Mouse (Mus musculus) common myeloid progenitor, adult 5-6 weeks (primary cell): ENCODE data around the gene Nhlrc2. TPM values are rescaled to one million over a fixed set of nuclear protein-coding genes. Genes with fewer than 3 reads are reported as not detected.
A peak's percentile ranks its signal among the peaks of the same experiment; 100 is the strongest.

Source experiments
- ATAC-seq: replicated peaks from 2 replicates; pipeline ENCODE4 v1.8.0; 2016; ENCODE audit warnings: low read depth, mild to moderate bottlenecking, moderate TSS enrichment, inconsistent platforms; ENCODE audit not compliant: poor library complexity, severe bottlenecking
- total RNA-seq: library from RNA; stranded (forward); fragments of 200-1000, 187-1606 nt; gene quantifications from 2 replicates; pipeline ENCODE4 v1.2.3, GENCODE M21; 2017

The Nhlrc2 gene
- total RNA-seq, 1 experiment from 2014 or later: 22.9 TPM

DNA sequence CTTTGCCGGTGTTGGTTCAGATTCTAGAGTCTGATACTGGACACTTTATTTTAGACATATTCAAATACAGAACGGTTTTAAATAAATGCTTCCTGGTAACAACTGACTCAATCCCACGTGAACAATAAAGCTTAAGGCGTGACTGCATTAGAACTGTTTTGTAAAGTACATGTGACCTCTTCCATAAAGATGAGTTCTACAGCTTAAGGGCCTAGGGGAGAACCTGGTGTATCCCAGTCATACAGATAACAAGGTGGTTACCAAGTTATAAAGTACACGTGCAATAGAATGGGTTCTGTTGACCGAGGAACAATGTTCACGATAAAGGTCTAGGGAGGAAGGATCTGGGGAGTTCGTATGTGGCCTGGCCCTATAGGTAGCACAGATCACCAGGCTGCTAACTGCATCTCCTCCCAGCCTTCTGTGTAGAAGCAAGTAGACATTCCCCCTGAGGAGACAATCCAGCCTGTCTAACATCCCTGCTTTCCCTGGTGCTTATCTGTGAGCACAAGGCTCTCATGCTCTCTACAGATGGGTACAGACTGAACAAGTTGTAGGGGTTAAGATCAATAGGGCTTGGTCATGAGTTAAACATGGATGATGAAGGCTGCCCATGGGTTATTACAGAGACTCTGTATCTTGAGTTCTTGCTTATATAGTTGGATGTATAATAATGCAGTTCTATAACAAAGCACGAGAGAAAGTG, 14.5 kb downstream of the Nhlrc2 start:
- no peak for ATAC-seq

DNA sequence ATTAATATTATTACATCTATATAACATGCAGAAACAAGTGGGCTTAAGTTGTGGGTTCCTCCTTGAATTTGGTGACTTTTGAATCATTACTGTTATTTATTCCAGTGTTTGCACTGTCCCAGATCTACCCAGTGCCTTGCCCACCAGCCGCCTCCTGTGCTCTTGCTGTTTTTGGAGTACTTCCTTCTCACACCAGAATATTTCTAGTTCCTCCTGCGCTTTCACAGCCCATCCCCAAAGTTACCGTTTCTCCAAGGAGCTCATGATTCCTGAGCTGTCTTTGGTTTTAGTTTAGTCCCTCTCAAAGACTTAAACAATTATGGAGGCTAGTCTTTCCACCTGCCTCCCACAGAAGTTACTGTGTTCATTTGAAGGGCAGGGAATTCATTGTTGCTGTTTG, 15.4 kb downstream of the Nhlrc2 start:
- no peak for ATAC-seq

DNA sequence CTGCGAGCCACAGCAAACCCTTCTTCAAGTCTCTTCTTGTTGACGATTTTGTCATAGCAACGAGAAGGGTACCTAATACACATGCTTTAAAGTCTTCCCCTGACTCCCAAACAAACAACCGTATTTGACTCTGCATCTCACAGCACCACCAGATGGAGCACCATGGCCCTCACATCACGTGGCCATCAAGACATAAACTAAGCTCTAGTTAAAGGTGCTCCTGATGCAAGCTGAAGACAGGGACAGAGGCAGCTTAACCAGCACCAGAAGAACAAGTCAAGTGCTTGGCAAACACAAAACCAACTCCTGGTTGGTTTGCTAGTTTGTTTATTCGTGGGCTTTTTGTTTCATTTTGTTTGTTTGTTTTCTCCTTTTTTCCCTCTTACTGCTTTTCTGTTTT, 17.3 kb downstream of the Nhlrc2 start:
- ATAC-seq: no peak

DNA sequence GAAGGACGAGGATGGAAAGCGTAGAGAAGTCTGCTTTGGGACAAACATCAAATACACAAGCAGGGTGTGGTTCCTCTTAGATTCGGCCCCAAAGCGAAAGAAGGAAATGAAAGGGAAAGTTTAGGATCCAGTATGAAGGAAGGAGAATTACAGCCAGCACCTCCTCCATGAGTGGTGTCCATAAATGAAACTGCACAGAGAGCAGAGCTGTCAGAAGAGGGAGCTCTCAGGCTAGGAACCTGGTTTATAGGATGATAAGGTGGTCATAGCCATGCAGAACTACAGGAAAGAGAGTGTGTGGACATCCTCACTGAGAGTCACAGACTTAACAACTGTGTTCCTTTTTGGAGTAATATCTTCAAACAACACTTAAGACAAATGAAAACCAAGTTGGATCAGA, 18.0 kb downstream of the Nhlrc2 start:
- ATAC-seq: peak; percentile 74

DNA sequence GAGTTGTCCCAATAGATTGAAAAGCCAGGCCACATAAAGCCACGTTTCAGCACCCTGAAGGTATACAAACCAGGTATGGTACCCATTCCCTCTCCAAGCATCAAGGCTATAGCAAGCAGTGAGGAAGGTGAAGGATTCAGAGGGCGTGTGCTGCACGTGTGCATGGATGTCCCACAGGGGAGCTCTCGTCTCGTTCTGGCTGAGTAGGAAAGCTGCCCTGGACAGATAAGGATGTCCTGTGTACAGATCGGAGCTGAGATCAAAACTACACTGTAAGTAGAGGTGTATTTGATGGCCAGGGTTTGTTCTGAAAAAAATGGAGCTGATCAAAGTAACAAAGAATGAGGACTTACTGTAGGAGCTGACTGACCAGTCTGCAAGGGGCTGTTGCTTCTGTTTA, 18.9 kb downstream of the Nhlrc2 start:
- no peak for ATAC-seq

DNA sequence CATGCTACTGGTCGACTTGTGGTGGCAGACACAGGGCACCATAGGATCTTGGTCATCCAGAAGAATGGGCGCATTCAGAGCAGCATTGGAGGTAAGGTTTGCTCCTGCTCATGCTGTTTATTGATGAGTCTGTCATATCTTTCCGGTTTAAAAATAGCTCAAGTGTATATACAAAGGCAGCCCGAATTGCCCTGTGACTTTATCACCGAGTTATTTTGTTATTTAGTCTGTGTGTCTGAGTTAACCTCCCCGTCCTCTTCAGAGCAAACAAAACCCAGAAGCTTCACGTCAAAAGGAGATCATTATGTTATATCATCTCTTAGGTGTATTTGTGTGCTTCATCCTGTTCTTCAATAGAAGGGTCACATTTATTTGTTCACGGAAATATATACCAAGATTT, 22.7 kb downstream of the Nhlrc2 start:
- ATAC-seq: no peak

DNA sequence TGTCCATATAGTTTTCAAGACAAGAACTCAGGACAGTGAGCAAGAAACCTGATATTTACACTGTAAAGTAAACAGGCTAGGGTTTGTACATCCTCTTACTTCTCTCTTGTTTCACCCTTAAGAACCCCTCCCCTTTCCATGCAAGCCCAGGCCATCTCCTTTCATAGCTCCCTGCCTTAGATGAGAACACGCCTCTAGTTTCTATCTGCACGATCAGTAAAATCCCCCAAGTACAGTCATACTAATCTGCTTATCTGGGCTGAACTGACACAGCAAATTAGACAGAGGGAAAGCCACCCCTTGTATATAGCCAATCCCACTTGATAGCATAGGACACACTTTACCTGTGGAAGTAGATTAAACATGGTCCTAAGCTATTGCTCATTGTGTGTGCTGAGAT, 23.2 kb downstream of the Nhlrc2 start:
- no peak for ATAC-seq

DNA sequence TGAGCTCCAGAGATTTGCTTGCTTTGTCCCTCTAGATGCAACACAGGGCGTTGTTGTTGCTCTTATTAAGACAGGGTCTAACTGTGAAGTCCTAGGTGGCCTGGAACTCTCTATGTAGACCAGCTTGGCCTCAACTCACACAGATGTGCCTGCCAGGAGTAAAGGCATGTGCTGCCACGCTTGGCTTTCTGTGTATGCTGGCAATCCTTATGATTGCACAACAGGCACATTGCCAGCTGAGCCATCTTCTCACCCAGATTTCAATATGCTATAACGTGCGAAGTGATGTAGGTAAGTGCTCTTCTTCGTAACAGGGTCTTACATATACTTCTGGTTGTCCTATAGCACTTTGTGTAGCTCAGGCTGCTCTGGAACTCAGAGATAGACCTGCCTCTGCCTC, 23.9 kb downstream of the Nhlrc2 start:
- no peak for ATAC-seq

DNA sequence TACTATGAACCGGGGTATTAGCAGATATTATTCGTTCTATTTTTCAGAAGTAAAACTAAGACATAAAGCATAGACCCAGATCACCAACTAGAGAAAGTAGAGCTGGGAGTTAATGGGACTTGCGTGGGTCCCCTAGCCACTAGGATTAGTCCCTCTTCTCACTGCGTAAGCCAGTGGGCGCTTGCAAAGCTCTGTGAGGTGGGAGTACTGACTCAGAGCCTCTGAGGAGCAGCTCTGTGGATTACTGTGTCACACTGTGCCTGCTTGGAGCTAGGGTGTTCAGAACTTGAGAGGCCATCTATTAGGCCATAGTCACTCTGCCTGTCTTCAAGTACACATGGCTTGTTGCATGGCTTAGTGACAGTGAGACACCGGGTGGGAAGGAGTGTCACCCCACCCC, 25.1 kb downstream of the Nhlrc2 start:
- no peak for ATAC-seq

DNA sequence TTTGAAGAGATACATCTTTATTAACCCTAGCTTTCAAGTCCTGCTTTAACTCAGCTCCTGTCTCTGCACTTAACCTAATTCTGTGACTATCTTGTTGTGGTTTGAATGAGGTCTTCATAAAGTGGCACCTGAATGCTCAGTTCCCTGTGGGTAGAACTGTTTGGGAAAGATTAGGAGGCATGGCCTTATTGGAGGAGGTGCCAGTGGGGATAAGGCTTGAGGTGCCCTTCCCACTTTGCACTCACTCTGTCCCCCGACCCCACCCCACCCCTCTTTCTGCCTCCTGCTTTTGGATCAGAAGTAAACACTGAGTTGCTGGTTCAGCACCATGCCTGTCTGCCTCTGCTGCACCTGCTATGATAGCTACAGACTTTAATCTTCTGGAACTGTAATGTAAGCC, 29.7 kb downstream of the Nhlrc2 start:
- no peak for ATAC-seq

DNA sequence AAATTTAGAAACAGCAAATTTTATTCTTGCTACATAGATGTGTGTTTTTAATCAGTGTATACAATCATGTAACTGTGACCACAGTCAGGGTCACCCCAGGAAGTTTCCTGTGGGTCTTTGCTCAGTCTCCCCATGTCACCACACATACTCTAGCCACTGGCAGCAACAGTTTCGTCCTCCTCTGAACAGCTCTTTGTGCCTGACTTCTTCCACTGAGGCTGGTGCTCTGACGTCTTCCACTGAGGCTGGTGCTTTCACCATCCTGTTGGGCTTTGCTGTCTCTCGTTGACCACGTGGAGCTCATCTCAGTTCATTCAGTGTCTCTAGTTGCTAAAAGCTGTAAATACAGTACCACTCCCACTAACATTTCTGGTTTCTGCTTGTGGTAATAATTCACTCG, 33.9 kb downstream of the Nhlrc2 start:
- no peak for ATAC-seq

DNA sequence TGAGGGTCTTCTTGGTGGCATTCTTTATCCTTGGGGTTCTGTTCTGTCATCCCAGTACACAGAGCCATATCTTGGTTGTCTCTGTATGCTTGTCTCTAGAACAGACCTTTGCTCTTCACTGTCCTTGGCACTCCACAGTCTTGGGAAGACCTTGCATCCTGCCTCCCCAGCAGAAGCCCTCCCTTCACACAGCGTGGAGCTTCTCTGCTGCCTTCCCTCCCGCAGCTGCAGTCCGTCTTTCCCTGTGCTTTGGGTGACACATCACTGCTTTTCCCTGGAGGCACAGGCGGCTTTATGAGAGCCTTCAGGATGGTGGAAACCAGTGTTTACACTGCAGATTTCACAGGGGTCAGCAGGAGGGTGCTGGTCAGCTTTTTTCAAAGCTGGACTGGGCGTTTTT, 35.7 kb downstream of the Nhlrc2 start:
- no peak for ATAC-seq

DNA sequence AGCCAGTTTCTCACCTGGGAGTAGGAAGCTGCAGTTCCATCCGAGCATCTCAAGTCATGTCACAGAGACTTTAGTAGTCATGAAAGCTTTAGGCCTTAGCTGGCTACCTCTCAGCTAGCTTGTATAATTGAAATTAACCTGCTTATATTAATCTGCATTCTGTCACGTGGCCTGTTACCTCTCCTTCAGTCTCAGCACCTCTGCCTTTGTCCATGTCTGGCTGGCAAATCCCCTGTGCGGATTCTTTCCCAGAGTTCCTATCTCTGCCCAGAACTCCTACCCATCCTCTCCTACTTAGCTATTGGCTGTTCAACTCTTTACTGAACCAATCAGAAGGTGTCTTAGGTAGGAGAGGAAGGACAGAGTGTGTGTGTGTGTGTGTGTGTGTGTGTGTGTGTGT, 36.2 kb downstream of the Nhlrc2 start:
- no peak for ATAC-seq

DNA sequence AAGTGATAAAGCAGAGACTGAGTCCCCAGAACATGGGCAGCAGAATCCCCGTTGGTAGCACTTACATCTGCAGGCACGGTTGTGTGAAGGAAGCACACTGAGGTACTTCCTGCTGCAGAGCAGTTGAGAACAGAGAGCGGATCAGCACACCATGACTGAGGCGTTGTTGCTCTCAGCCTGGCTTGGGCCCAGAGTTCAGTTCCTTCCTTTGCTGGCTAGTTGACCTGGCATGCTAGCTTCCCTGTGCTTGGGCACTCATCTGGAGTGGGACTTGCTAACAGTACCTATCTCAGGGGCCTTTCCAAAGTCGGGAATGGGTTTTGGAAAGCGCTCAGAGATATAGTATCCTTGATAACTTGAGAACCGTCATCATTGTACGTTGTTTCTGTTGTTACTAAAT, 38.3 kb downstream of the Nhlrc2 start:
- no peak for ATAC-seq

DNA sequence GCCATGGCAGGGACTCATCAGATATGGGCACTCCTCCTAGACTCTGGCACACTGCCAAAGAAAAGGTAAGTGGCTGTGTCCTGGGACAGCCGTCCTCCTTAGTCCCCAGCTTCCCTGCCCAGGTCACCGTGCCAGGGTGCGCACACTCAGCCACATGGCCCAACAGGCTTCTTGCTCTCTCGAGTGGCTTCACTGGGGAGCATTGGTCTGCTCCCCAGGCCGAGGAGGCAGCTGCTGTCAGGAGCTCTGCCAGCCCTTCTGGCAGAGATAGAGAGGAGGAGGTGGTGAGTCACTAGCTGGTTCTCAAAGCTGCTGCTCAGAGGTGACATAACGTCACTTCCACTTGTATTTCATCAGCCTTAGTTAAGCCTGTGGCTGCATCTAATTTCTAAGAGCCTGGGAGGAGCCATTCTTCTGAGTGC, 40.2 kb downstream of the Nhlrc2 start:
- ATAC-seq: no peak

DNA sequence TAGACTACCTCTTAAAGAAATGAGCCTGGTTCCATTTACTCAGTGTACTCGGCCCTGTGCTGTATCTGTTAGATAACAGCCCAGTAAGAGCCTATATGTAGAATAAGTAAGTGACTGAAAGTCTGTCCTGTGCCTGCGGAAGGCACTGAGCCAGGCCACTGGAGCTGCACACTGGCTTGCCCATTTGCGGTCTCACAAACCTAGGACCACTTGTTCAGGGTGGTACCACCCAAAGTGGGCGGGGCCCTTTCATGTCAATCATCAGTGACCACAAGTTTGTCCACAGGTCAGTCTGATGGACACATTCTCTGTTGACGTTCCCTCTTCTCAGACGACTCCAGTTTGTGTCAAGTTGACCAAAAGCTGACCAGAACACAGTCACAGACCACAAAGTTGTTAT, 40.9 kb downstream of the Nhlrc2 start:
- ATAC-seq: no peak

DNA sequence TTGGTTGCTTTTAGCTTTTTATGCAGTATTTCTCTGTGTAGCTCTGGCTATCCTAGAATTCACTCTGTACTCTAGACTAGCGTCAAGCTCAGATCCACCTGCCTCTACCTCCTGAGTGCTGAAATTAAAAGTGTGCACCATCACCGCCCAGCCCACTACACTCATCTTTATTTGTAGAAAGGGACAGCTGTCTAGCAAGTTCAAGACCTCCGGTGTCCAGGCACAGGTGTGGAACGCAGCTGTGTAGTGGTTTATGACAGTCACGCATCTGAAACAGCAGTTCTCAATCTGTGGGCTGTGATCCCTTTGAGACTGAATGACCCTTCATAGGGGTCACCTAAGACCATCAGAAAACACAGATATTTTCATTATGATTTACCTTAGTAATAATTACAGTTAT, 41.4 kb downstream of the Nhlrc2 start:
- no peak for ATAC-seq

DNA sequence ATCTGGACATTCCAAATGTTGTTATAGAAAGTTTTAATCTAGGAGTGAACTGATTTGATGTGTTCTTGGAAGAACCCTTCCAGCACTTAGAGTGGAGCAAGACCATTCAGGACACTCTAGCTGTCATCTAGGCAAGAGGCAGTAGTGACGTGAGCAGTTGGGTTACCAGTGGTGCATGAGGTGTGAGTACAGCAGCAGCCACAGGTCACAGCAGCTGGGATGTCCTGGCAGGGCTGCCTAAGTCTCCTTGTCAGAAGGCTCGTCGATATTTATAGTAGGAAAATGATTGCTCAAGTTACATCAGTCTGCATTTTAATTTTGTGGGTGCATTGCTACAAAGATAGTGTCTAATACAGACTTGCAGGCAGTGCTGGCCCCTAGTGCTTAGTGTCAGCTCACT, 42.2 kb downstream of the Nhlrc2 start:
- no peak for ATAC-seq

DNA sequence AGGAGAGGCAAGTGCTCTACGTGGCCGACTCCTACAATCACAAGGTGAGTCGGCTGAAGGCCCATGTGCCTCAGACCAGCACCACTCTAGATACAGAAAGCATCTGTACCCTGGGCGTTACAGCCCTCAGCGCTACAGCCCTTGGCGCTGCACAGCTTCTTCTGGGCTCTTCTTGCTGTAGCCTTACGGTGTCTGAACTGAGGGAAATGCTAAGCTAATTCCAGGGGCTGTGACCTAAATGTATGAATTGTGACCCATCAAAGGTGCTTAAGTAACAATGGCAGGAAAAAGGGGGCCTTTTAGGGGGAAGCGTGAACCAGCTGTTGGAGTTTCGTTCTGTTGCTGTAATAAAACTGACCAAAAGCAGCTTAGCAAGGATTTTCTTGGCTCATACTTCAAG, 44.4 kb downstream of the Nhlrc2 start:
- no peak for ATAC-seq

DNA sequence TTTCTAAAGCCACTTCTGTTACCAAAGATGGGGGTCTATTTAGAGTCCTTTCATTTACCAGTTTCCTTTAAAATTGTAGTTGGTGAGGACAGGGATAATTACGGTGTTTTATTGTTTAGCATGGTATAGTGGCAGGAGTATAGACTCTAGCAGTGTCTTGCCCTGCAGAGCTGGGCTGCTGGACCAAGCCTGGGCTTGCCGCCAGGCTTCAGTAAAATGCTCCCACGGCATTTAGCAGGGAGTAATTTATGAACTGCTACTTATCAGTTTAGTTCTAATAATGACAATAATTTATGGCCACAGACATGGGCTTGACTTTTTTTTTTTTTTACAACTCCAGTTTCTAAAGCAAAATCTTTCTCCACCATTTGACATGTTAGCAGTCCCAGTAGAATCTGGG, 51.9 kb downstream of the Nhlrc2 start:
- no peak for ATAC-seq

DNA sequence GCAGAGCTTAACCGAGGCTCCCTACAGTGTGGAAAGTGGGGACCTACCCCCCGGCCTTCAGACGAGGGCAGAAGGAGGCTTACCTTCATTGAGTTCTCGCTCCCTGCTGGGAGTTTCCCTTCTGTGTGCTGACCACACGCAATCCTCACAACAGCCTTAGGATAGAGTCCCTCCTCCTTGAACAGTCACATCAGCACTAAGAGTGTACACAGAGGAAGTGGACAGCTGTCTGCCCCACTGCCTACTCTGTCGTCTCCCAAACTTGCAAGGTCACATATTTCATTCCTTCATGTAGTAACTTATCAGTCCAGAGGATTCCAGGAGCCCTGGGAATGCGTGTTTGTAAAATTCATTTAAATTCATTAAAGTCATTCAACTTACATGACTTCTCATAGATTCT, 52.7 kb downstream of the Nhlrc2 start:
- no peak for ATAC-seq

DNA sequence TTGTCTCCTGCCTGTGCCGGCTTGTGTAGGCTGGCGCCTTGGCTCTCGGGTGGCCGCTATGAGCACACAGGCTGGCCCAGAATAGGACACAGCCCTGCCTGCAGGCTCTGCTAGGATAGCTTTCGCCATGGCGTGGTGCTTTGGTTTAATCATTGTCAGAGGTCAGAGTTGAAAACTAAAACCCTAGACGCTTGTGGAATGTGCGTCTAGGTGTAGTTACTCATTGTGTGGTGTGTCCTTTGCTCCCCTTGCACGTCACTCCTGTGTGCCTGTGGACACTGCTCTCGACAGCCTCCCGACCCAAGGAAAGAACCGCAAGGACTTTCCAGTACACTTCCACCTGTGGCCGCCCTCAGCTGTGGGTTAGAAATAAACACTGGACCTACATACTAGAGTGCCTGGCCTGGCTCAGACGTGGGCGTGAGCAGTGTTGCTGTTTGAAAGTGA, 53.9 kb downstream of the Nhlrc2 start:
- ATAC-seq: no peak

DNA sequence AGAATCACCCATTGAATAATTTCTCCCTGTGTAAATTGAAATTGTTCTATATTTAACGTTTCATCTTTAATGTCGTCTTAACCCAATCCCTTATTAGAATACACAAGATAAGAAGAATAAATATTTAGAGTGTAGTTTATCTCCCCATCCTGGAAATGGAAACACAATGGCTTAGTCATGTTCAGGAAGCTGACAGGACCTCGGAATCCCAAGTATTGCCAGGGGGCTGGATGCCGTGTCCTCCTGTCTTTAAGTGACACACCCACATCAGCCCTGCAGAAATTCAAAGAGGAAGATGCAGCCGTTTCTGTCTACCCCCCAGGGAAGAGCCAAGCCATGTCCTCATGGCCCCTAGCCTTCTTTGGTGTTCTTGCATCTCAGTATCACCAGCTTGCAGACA, 60.9 kb downstream of the Nhlrc2 start:
- ATAC-seq: no peak
